Mouse (Mus musculus) MEL (cell line): Measurements from ENCODE around the gene Gm15557. TPM values are rescaled to one million over a fixed set of nuclear protein-coding genes. Genes with fewer than 3 reads are reported as not detected.

ENCODE experiments used
- DNase-seq: peaks from one replicate; pipeline ENCODE4 v3.0.0; 2011; ENCODE audit warnings: low read depth, low spot score
- H3K27ac ChIP-seq: 2 replicates; pipeline ENCODE4 v1.5.1; 2012; ENCODE audit warnings: low read depth, mild to moderate bottlenecking, control low read depth, low read length, moderate library complexity; ENCODE audit not compliant: control insufficient read depth
- H3K27me3 ChIP-seq, 2 experiments: fragments of 150-350 bp in 1 of 2; sonication (generic) in 1 of 2; 2 replicates each; pipeline ENCODE4 v1.6.1; 2012; ENCODE audit warnings: low read length in 2 of 2, mild to moderate bottlenecking in 2 of 2, improper control_type of control experiment in 1 of 2, moderate library complexity in 1 of 2; ENCODE audit not compliant: insufficient read depth in 2 of 2, control insufficient read depth in 1 of 2
- H3K36me3 ChIP-seq, 2 experiments: 2 replicates each; pipeline ENCODE4 v1.6.1; 2012 to 2014; ENCODE audit warnings: low read length in 2 of 2, improper control_type of control experiment in 1 of 2, inconsistent platforms in 1 of 2, mild to moderate bottlenecking in 1 of 2; ENCODE audit not compliant: insufficient read depth in 2 of 2, control insufficient read depth in 1 of 2
- H3K4me1 ChIP-seq, 2 experiments: fragments of 150-350 bp in 1 of 2; sonication (generic) in 1 of 2; 2 replicates each; pipeline ENCODE4 v1.6.1; 2012; ENCODE audit warnings: low read length in 2 of 2, improper control_type of control experiment in 1 of 2, mild to moderate bottlenecking in 1 of 2; ENCODE audit not compliant: insufficient read depth in 2 of 2, control insufficient read depth in 1 of 2
- H3K4me3 ChIP-seq, 2 experiments: fragments of 150-350 bp in 1 of 2; sonication (generic) in 1 of 2; 2 replicates each; pipeline ENCODE4 v1.5.1; 2012; ENCODE audit warnings: low read depth in 2 of 2, low read length in 2 of 2, mild to moderate bottlenecking in 2 of 2, moderate library complexity in 2 of 2, control low read depth in 1 of 2, improper control_type of control experiment in 1 of 2; ENCODE audit not compliant: control insufficient read depth in 1 of 2, insufficient read depth in 1 of 2
- H3K79me2 ChIP-seq: 2 replicates; pipeline ENCODE4 v1.6.1; 2012; ENCODE audit warnings: mild to moderate bottlenecking, low read length, moderate library complexity; ENCODE audit not compliant: control insufficient read depth, poor library complexity, insufficient read depth
- H3K9ac ChIP-seq: 2 replicates; pipeline ENCODE4 v1.6.1; 2012; ENCODE audit warnings: low read depth, mild to moderate bottlenecking, control low read depth, low read length, moderate library complexity; ENCODE audit not compliant: control insufficient read depth, poor library complexity, severe bottlenecking
- H3K9me3 ChIP-seq: fragments of 150-350 bp; sonication (generic); replicated peaks from 2 replicates; pipeline ENCODE4 v1.6.1; 2012; ENCODE audit warnings: mild to moderate bottlenecking, low read length, improper control_type of control experiment, moderate library complexity; ENCODE audit not compliant: insufficient read depth
- CHD1 ChIP-seq: IDR thresholded peaks from 2 replicates; pipeline ENCODE4 v1.6.1; 2012; ENCODE audit warnings: low read depth, mild to moderate bottlenecking, inconsistent platforms, low read length, improper control_type of control experiment
- CTCF ChIP-seq, 3 experiments: IDR thresholded peaks in 2 of 3; conservative IDR thresholded peaks in 1 of 3; 2 replicates each; pipeline ENCODE4 v1.5.1; 2011 to 2012; ENCODE audit warnings: low read length in 3 of 3, low read depth in 2 of 3, mild to moderate bottlenecking in 2 of 3, improper control_type of control experiment in 1 of 3, inconsistent platforms in 1 of 3, mixed read lengths in 1 of 3, moderate library complexity in 1 of 3; ENCODE audit not compliant: control insufficient read depth in 1 of 3, insufficient read depth in 1 of 3, poor library complexity in 1 of 3, severe bottlenecking in 1 of 3
- E2F4 ChIP-seq: IDR thresholded peaks from 2 replicates; pipeline ENCODE4 v1.6.1; 2011; ENCODE audit warnings: low read depth, low read length, improper control_type of control experiment, borderline replicate concordance
- ELF1 ChIP-seq: IDR thresholded peaks from 2 replicates; pipeline ENCODE4 v1.6.1; 2014; ENCODE audit warnings: low read depth, mild to moderate bottlenecking, inconsistent platforms, low read length, improper control_type of control experiment, moderate library complexity
- HCFC1 ChIP-seq: IDR thresholded peaks from 2 replicates; pipeline ENCODE4 v1.6.1; 2012; ENCODE audit warnings: low read depth, mild to moderate bottlenecking, inconsistent platforms, low read length, improper control_type of control experiment, moderate library complexity
- KAT2A ChIP-seq: conservative IDR thresholded peaks from 2 replicates; pipeline ENCODE4 v1.6.1; 2012; ENCODE audit warnings: low read depth, low read length, improper control_type of control experiment, inconsistent platforms
- MAX ChIP-seq: IDR thresholded peaks from 2 replicates; pipeline ENCODE4 v1.6.1; 2011; ENCODE audit warnings: low read length, improper control_type of control experiment
- MXI1 ChIP-seq: IDR thresholded peaks from 2 replicates; pipeline ENCODE4 v1.6.1; 2011; ENCODE audit warnings: mild to moderate bottlenecking, low read depth, low read length, improper control_type of control experiment
- MYB ChIP-seq: IDR thresholded peaks from 2 replicates; pipeline ENCODE4 v1.6.1; 2011; ENCODE audit warnings: mild to moderate bottlenecking, low read depth, low read length, improper control_type of control experiment
- MYC ChIP-seq: IDR thresholded peaks from 2 replicates; pipeline ENCODE4 v1.6.1; 2011; ENCODE audit warnings: low read depth, mild to moderate bottlenecking, low read length, improper control_type of control experiment, moderate library complexity
- NRF1 ChIP-seq: IDR thresholded peaks from 2 replicates; pipeline ENCODE4 v1.6.1; 2014; ENCODE audit warnings: low read depth, mild to moderate bottlenecking, inconsistent platforms, low read length, improper control_type of control experiment, moderate library complexity; ENCODE audit not compliant: poor library complexity, insufficient read depth, severe bottlenecking
- POLR2AphosphoS5 ChIP-seq: IDR thresholded peaks from 2 replicates; pipeline ENCODE4 v1.6.1; 2012; ENCODE audit warnings: low read depth, borderline replicate concordance, mild to moderate bottlenecking, inconsistent platforms, low read length, moderate library complexity, mixed read lengths
- RAD21 ChIP-seq: IDR thresholded peaks from 2 replicates; pipeline ENCODE4 v1.6.1; 2011; ENCODE audit warnings: mild to moderate bottlenecking, low read depth, low read length, improper control_type of control experiment
- RCOR1 ChIP-seq: IDR thresholded peaks from 2 replicates; pipeline ENCODE4 v1.6.1; 2012; ENCODE audit warnings: low read depth, mild to moderate bottlenecking, inconsistent platforms, low read length, improper control_type of control experiment
- TCF12 ChIP-seq: IDR thresholded peaks from 2 replicates; pipeline ENCODE4 v1.6.1; 2014; ENCODE audit warnings: low read depth, mild to moderate bottlenecking, inconsistent platforms, low read length, improper control_type of control experiment, moderate library complexity
- UBTF ChIP-seq: IDR thresholded peaks from 2 replicates; pipeline ENCODE4 v1.6.1; 2012; ENCODE audit warnings: low read depth, mild to moderate bottlenecking, inconsistent platforms, low read length, improper control_type of control experiment, moderate library complexity, borderline replicate concordance; ENCODE audit not compliant: insufficient read depth
- USF2 ChIP-seq, 2 experiments: IDR thresholded peaks; 2 replicates each; pipeline ENCODE4 v1.6.1; 2011 to 2012; ENCODE audit warnings: improper control_type of control experiment in 2 of 2, low read length in 2 of 2, borderline replicate concordance in 1 of 2, inconsistent platforms in 1 of 2, low read depth in 1 of 2, mild to moderate bottlenecking in 1 of 2; ENCODE audit not compliant: insufficient read depth in 1 of 2
- ZKSCAN1 ChIP-seq: IDR thresholded peaks from 2 replicates; pipeline ENCODE4 v1.6.1; 2012; ENCODE audit warnings: low read depth, mild to moderate bottlenecking, inconsistent platforms, low read length, improper control_type of control experiment, moderate library complexity
- polyA plus RNA-seq, 2 experiments: library from polyadenylated mRNA; stranded (reverse) in 1 of 2; unstranded in 1 of 2; fragments of >175 nt in 1 of 2; fragments of >200 nt in 1 of 2; gene quantifications; 2 replicates each; pipeline versions ENCODE4 v1.2.1 to v1.2.4; 2012; ENCODE audit warnings: low replicate concordance in 2 of 2, low read depth in 1 of 2; ENCODE audit not compliant: insufficient read length in 2 of 2, insufficient read depth in 1 of 2, missing spikeins in 1 of 2
- total RNA-seq: library from RNA; depleted of rRNA; stranded (reverse); fragments of 300-350 nt; gene quantifications from 2 replicates; pipeline ENCODE4 v1.2.3, GENCODE M21; 2012

Gm15557 gene
- total and polyA plus RNA-seq, 3 experiments = not detected

GRCm38 (mm10) chr2:155979328-155979991 lies 38.9 kb downstream of the Gm15557 start:
- no peaks in the 10 kb centered on the region for H3K79me2 ChIP-seq
- TF ChIP-seq POLR2AphosphoS5 (no peak), MYC (no peak)
- no peaks in the 10 kb centered on the region for H3K9me3 ChIP-seq
- peak; percentile 16 for DNase-seq
- no peaks in the 10 kb centered on the region for H3K27me3 ChIP-seq
- H3K36me3 ChIP-seq = peaks cover 0 to 3% of the 10 kb centered on the region in 2 experiments; a peak in 1 of 4 replicates
- H3K4me1 ChIP-seq = no peaks in the 10 kb centered on the region
- no peak overlapping the region for H3K4me3 ChIP-seq
- no peak overlapping the region for H3K27ac ChIP-seq
- H3K9ac ChIP-seq = no peak overlapping the region; the same call in 1 of the 2 replicates

DNA sequence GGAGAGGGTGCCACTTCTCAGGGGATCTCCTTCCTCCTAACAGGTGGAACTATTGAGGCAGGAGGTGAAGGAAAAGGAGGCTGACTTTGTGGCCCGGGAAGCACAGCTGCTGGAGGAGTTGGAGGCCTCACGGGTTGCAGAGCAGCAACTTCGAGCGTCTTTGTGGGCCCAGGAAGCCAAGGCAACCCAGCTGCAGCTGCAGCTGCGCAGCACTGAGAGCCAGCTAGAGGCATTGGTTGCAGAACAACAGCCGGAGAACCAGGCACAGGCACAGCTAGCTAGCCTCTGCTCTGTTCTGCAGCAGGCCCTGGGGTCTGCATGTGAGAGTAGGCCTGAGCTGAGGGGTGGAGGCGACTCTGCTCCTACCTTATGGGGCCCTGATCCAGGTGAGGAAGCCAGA lies 45.2 kb downstream of the Gm15557 start:
- no peak overlapping the region for H3K27ac ChIP-seq
- TF ChIP-seq CTCF (IDR thresholded peaks at IDR 0.05 in 2 of 3, conservative IDR thresholded peaks at IDR 0.05 in 1 of 3; ENCODE audit: control insufficient read depth in 1 of 3, insufficient read depth in 1 of 3, low read depth in 2 of 3, low read length in 3 of 3, poor library complexity in 1 of 3, severe bottlenecking in 1 of 3) (no peak), POLR2AphosphoS5 (no peak)
- H3K36me3 ChIP-seq = peaks cover 3 to 16% of the 10 kb centered on the region in 2 experiments; a peak in 3 of 4 replicates
- H3K4me3 ChIP-seq = no peak overlapping the region
- no peaks in the 10 kb centered on the region for H3K9me3 ChIP-seq
- no peak overlapping the region for H3K9ac ChIP-seq
- no peaks in the 10 kb centered on the region for H3K27me3 ChIP-seq
- DNase-seq = no peak
- peaks cover 9 to 20% of the 10 kb centered on the region in 2 experiments; a peak in 3 of 4 replicates for H3K4me1 ChIP-seq
- no peaks in the 10 kb centered on the region for H3K79me2 ChIP-seq

DNA sequence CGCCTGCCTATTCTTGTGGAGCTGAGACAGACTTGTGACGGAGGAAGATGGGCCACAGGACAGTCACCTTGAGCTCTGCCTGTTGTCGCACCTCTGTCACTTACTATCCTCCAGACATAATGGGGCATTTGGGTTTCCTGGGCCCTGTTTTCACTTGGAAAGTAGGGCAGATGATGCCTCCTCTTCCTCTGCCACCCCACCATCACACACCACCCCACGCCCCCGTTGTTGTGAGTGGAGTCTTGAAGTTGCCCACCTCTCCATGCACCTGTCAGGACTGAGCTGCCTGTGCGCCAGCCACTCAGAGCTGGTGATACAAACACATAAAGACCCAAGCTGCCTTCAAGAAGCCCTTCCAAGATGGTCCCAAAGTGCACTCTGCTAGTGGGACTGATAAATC lies 46.6 kb downstream of the Gm15557 start:
- H3K27ac ChIP-seq = no peak overlapping the region
- no peaks in the 10 kb centered on the region for H3K27me3 ChIP-seq
- H3K9me3 ChIP-seq = no peaks in the 10 kb centered on the region
- peaks cover 3 to 16% of the 10 kb centered on the region in 2 experiments; a peak in 3 of 4 replicates for H3K36me3 ChIP-seq
- H3K9ac ChIP-seq = no peak overlapping the region
- no peak for DNase-seq
- H3K79me2 ChIP-seq = no peaks in the 10 kb centered on the region
- peaks cover 9 to 20% of the 10 kb centered on the region in 2 experiments; a peak in 3 of 4 replicates for H3K4me1 ChIP-seq
- no peak overlapping the region for H3K4me3 ChIP-seq
- TF ChIP-seq MYB (no peak), ZKSCAN1 (no peak), USF2 (IDR thresholded peaks at IDR 0.05; ENCODE audit: borderline replicate concordance in 1 of 2, insufficient read depth in 1 of 2, low read depth in 1 of 2, low read length in 2 of 2) (no peak), RAD21 (no peak), UBTF (no peak), KAT2A (no peak), ELF1 (no peak), NRF1 (no peak), HCFC1 (no peak), CHD1 (no peak), TCF12 (no peak), MAX (no peak), MYC (no peak), MXI1 (no peak), E2F4 (no peak), RCOR1 (no peak), POLR2AphosphoS5 (no peak)
